ENCODE assay signal across 10 mouse cellular contexts in genomic region chr10:42199472-42199871, GRCm38 (mm10).
A peak's percentile ranks its signal among the peaks of the same experiment; 100 is the strongest.
DNase-seq lines count a peak whose midpoint lies in the region; ATAC-seq and TF ChIP-seq lines count a peak whose summit lies in the region.
"Had no signal": no experiment of that assay in that cellular context is flagged by ENCODE, and none has a peak within 500 bp of the region (broad histone marks: within the 10 kb centered on the region; RNA-seq: fewer than 3 reads in every experiment).

No protein-coding gene starts in this region.

- H3K4me2 ChIP-seq in forebrain, embryonic 16.5 days (ENCODE audit: low read length): no peak overlapping the region
- H3K4me2 ChIP-seq in liver, embryonic 16.5 days (ENCODE audit: low read depth, low read length): no peak overlapping the region
- H3K4me2 ChIP-seq: kidney, embryonic 15.5 days; limb, embryonic 15.5 days had no signal

- H3K36me3 ChIP-seq in forebrain, embryonic 16.5 days (ENCODE audit: control insufficient read depth, insufficient read depth): peaks cover 12% of the 10 kb centered on the region
- peaks cover 33% of the 10 kb centered on the region for H3K36me3 ChIP-seq in liver, embryonic 16.5 days (ENCODE audit: control insufficient read depth, insufficient read depth)

- H3K9ac ChIP-seq in forebrain, embryonic 16.5 days (replicated peaks; ENCODE audit: low read depth, low read length): no peak overlapping the region
- H3K9ac ChIP-seq in liver, embryonic 16.5 days (ENCODE audit: low read depth, low read length): no peak overlapping the region
- H3K9ac ChIP-seq: kidney, embryonic 15.5 days; limb, embryonic 15.5 days had no signal

- H3K27me3 ChIP-seq in forebrain, embryonic 16.5 days (replicated peaks; ENCODE audit: control insufficient read depth, insufficient read depth, low read length): no peaks in the 10 kb centered on the region
- no peaks in the 10 kb centered on the region for H3K27me3 ChIP-seq in liver, embryonic 16.5 days (ENCODE audit: control insufficient read depth, insufficient read depth, low read depth, low read length)
- H3K27me3 ChIP-seq: kidney, embryonic 15.5 days; limb, embryonic 15.5 days had no signal

- H3K9me3 ChIP-seq in forebrain, embryonic 16.5 days (ENCODE audit: control insufficient read depth, low read length): peaks cover 6% of the 10 kb centered on the region; the same call in 1 of the 2 replicates
- H3K9me3 ChIP-seq in liver, embryonic 16.5 days (replicated peaks; ENCODE audit: control insufficient read depth, low read length): no peaks in the 10 kb centered on the region
- H3K9me3 ChIP-seq: limb, embryonic 15.5 days had no signal

- peak; percentile 53 for ATAC-seq in forebrain, embryonic 16.5 days
- peak; percentile 53 for ATAC-seq in liver, embryonic 16.5 days (ENCODE audit: low read depth)
- ATAC-seq in frontal cortex, adult (ENCODE audit: low TSS enrichment): no peak

- WGBS in lung, adult 2 months: 57% methylated on average over 3 of the region's 3 CpGs
- WGBS in forebrain, embryonic 16.5 days: 62% methylated on average over 3 of the region's 3 CpGs
- 39% methylated on average over 3 of the region's 3 CpGs for WGBS in liver, embryonic 16.5 days (ENCODE audit: insufficient replicate concordance)

- H3K4me1 ChIP-seq in lung, adult 2 months (ENCODE audit: control insufficient read depth, insufficient read depth, low read length): peaks cover 14% of the 10 kb centered on the region
- 0 out of 2 replicates have a peak, but pooled peaks cover 10% of the 10 kb centered on the region for H3K4me1 ChIP-seq in forebrain, embryonic 16.5 days (replicated peaks; ENCODE audit: control insufficient read depth, insufficient read depth, low read length)
- peaks cover 35% of the 10 kb centered on the region for H3K4me1 ChIP-seq in liver, embryonic 16.5 days (ENCODE audit: control insufficient read depth, low read depth, low read length)

- TF ChIP-seq CTCF in lung, adult 2 months (IDR thresholded peaks at IDR 0.05; ENCODE audit: insufficient read depth, low read length): no peak

- H3K27ac ChIP-seq in forebrain, embryonic 16.5 days (ENCODE audit: low read length): no peak overlapping the region
- no peak overlapping the region for H3K27ac ChIP-seq in liver, embryonic 16.5 days (ENCODE audit: low read length)
- H3K27ac ChIP-seq: kidney, embryonic 15.5 days; limb, embryonic 15.5 days had no signal

- no peak overlapping the region for H3K4me3 ChIP-seq in lung, adult 2 months (replicated peaks; ENCODE audit: extremely low read depth, low read depth, low read length)
- H3K4me3 ChIP-seq in forebrain, embryonic 16.5 days (replicated peaks; ENCODE audit: low read length): no peak overlapping the region
- H3K4me3 ChIP-seq in liver, embryonic 16.5 days (ENCODE audit: low read depth, low read length): no peak overlapping the region
- H3K4me3 ChIP-seq: kidney, embryonic 15.5 days; limb, embryonic 15.5 days had no signal

- peak; percentile 46 for DNase-seq in embryo, embryonic 10 days (ENCODE audit: low spot score)
- DNase-seq in embryo, embryonic 9.5 days (ENCODE audit: extremely low spot score): no peak
- DNase-seq in lung, postnatal 10 days: peak; percentile 32
- DNase-seq in lung, adult 2 months: no peak
- no peak for DNase-seq in thymus, postnatal 14 days

- TF ChIP-seq POLR2A in lung, adult 2 months (IDR thresholded peaks at IDR 0.05; ENCODE audit: borderline replicate concordance, extremely low read depth, low read depth, low read length): no peak

Comparison
In these comparisons a context has a peak if more than half of its experiments do, and no peak if none do; other contexts are left out.
1. DNase-seq: peak in embryo, embryonic 10 days (single experiment) and lung, postnatal 10 days (single experiment); none in embryo, embryonic 9.5 days (single experiment), lung, adult 2 months (single experiment) and thymus, postnatal 14 days (single experiment).